Mouse (Mus musculus) liver, embryonic 12.5 days (tissue): ENCODE data around the gene Lyrm1. TPM values are rescaled to one million over a fixed set of nuclear protein-coding genes. Genes with fewer than 3 reads are reported as not detected.

Experiments
- ATAC-seq: fragments of 200-750 bp; cut with Nextera tagmentation; 2 replicates; pipeline ENCODE4 v1.8.0; 2017; ENCODE audit warnings: moderate number of reproducible peaks, mild to moderate bottlenecking, moderate library complexity
- H3K27ac ChIP-seq: fragments of 300-500 bp; sonication (generic); 2 replicates; pipeline ENCODE4 v1.5.1; 2016; ENCODE audit warnings: mild to moderate bottlenecking
- H3K27me3 ChIP-seq: fragments of 300-500 bp; sonication (generic); replicated peaks from 2 replicates; pipeline ENCODE4 v1.6.1; 2016; ENCODE audit warnings: mild to moderate bottlenecking, moderate library complexity
- H3K36me3 ChIP-seq: fragments of 300-500 bp; sonication (generic); 2 replicates; pipeline ENCODE4 v1.6.1; 2016; ENCODE audit warnings: mild to moderate bottlenecking, moderate library complexity
- H3K4me1 ChIP-seq: fragments of 300-500 bp; sonication (generic); 2 replicates; pipeline ENCODE4 v1.6.1; 2016
- H3K4me2 ChIP-seq: fragments of 300-500 bp; sonication (generic); 2 replicates; pipeline ENCODE4 v1.6.1; 2016; ENCODE audit warnings: mild to moderate bottlenecking, moderate library complexity
- H3K4me3 ChIP-seq: fragments of 300-500 bp; sonication (generic); 2 replicates; pipeline ENCODE4 v1.5.1; 2016; ENCODE audit warnings: mild to moderate bottlenecking, moderate library complexity
- H3K9ac ChIP-seq: fragments of 300-500 bp; sonication (generic); 2 replicates; pipeline ENCODE4 v1.6.1; 2016; ENCODE audit warnings: mild to moderate bottlenecking, moderate library complexity
- H3K9me3 ChIP-seq: fragments of 300-500 bp; sonication (generic); replicated peaks from 2 replicates; pipeline ENCODE4 v1.6.1; 2016; ENCODE audit warnings: mild to moderate bottlenecking, moderate library complexity
- WGBS: fragments of 180-500 bp; shearing (Covaris S2); methylation state at CpG from one replicate; pipeline ENCODE4 v1.1.7; 2016; ENCODE audit not compliant: insufficient replicate concordance; 5-methylcytosine and 5-hydroxymethylcytosine counted together
- polyA plus RNA-seq: library from polyadenylated mRNA; unstranded; fragments of >200 nt; fragmentation: Nextera tagmentation; extraction: Ambion mirVana; gene quantifications from 2 replicates; pipeline ENCODE4 v1.2.1, GENCODE M21; 2016

Gene Lyrm1
- polyA plus RNA-seq, result 4.3 and 4.6 TPM in 2 replicates

DNA sequence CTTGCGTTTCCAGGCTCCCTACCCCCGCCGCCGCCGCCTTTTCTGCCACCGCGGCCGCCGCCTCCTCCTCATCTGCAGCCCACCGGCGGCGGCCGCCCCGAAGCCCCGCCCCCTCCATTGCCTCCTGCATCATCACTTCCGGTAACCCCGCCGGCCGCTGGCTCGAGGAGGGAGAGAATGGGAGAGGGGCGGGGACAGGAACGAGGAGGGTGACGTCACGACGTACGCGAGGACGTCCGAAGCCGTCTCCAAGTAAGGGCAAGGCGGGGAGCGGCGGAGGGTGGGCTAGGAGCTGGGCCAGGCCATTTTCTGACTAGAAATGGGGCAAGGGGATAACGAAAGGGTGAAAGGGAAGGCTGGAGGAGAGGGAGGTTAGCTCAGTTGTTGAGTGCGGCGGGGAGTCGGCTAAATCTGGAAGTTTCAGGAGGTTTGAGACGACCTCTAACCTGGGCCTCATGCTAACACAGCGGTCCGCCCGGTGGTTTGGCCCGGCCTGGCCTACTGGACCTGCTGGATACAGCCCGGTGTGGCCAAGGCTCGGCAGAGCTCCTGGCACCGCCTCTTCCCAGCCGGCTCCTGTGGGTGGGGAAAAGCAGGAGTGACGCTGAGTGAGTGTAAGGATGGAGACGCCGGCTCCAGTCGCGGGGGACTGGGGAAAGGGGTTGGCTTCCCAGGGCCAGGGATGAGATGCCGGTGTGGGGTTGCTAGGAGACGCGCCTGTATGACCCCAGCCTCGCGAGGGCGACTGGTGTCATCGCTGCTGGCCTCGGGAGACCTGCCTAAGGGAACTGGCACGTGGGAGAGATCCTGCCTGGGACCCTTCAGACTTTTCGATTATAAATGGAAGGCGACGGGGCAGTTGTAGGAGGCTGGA lies at the start of gene Lyrm1, which contains the start of gene Dcun1d3:
Gene Lyrm1, plus strand, starts transcription at position 223 of the 874 bp plus-strand sequence.
Gene Dcun1d3, minus strand, starts transcription at position 660 of the 874 bp plus-strand sequence.
- Histone ChIP-seq H3K9me3 (no peaks in the 10 kb centered on the region), H3K4me2 (peak within 1 kb of the TSS; percentile 90), H3K4me3 (peak within 1 kb of the TSS; percentile 72), H3K4me1 (peaks cover 55% of the 10 kb centered on the region), H3K36me3 (no peaks in the 10 kb centered on the region), H3K27me3 (no peaks in the 10 kb centered on the region), H3K9ac (peak within 1 kb of the TSS; percentile 82), H3K27ac (peak within 1 kb of the TSS; percentile 73)
- ATAC-seq, result peak; percentile 98
- under 1% methylated on average over 63 of the region's 63 CpGs for WGBS

DNA sequence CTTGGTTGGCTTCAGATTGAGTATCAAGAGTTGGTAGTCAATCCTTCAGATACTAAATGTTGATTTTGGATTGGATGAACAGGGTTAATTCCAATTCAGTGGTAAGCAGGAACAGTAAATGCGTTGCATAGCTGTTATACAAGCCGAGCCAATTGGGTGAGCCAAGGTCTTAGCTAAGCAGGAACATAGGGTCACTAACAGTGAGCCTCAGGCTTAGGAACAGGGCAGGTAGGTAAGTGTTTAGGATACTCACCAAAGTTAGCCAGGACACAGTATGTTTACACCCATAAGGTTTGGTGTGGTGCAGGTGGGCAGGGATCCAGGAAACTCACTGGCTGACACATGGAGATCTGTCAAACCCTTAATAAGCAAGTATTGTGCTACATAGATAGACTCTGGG lies 48.3 kb upstream of the Lyrm1 start:
- WGBS, result 84% methylated on average over 2 of the region's 2 CpGs
- H3K9me3 ChIP-seq, result no peaks in the 10 kb centered on the region
- no peak for ATAC-seq
- no peak overlapping the region for H3K4me3 ChIP-seq
- peaks cover 53% of the 10 kb centered on the region for H3K36me3 ChIP-seq
- peaks cover 9% of the 10 kb centered on the region for H3K4me1 ChIP-seq
- no peak overlapping the region for H3K9ac ChIP-seq
- H3K4me2 ChIP-seq, result no peak overlapping the region
- H3K27ac ChIP-seq, result no peak overlapping the region
- H3K27me3 ChIP-seq, result no peaks in the 10 kb centered on the region

DNA sequence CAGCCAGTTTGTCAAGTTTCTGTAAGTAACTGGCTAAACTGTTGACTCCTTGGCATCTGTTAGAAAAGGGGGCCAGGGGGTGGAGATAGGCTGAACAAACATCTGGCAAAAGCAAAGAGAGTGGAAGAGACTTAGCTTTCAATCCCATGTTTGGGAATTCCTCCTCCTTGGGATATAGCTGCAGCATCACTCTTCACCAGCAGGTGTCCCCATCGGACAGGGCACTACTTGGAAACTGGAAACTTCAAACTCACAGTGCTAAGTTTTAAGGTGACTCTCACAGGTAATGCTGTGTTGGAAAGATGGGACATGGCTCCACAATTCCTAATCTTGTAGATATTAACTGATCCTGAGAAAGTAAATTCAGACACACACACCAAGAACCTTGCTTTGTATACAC lies 46.6 kb upstream of the Lyrm1 start:
- Histone ChIP-seq H3K4me3 (no peak overlapping the region), H3K9me3 (no peaks in the 10 kb centered on the region), H3K27ac (no peak overlapping the region), H3K36me3 (peaks cover 50% of the 10 kb centered on the region), H3K4me1 (peaks cover 11% of the 10 kb centered on the region), H3K9ac (no peak overlapping the region), H3K27me3 (no peaks in the 10 kb centered on the region), H3K4me2 (no peak overlapping the region)
- ATAC-seq, result no peak
- WGBS, result 7% methylated on average over 1 of the region's 1 CpGs

DNA sequence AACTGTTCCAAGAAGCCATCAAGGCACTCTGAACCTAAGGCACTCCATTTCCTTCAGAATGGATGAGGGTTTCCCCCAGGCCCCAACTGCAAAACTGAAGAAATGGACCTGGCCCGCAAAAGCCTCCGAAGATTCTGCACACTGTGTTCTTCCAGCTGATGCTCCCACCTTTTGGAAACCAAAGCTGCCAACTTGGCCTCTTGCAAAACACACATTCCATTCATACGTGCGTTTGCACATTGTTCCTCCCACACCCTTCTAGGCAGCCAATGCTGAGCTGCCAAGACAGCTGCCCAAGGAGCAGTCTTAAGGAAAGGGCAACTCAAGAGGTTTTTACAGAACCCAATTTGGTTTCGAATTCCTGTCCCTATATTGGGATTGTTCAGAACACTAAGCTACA lies 44.9 kb upstream of the Lyrm1 start:
- H3K36me3 ChIP-seq, result peaks cover 42% of the 10 kb centered on the region
- WGBS, result 80% methylated on average over 5 of the region's 5 CpGs
- no peak overlapping the region for H3K9ac ChIP-seq
- H3K27ac ChIP-seq, result no peak overlapping the region
- no peak overlapping the region for H3K4me3 ChIP-seq
- no peaks in the 10 kb centered on the region for H3K9me3 ChIP-seq
- no peaks in the 10 kb centered on the region for H3K27me3 ChIP-seq
- no peak for ATAC-seq
- peaks cover 13% of the 10 kb centered on the region for H3K4me1 ChIP-seq
- H3K4me2 ChIP-seq, result no peak overlapping the region

DNA sequence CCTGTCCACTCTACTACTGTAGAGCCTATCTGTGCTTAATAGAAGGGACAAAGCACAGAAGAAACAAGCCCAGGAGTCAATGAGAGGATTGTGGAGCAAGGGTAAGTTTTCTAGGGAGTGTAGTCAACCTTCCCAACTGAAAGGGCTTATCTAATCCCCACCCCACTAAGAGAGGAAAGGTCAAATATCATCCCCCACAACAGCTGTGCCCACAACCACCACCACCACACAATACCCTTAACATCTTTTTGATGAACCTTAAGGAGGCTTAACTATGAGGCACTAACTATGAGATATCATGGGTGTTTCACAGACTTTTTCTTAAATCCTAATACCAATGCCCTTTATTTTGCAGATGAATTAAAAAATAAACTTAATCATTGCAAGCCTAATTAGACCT lies 43.2 kb upstream of the Lyrm1 start:
- peaks cover 13% of the 10 kb centered on the region for H3K4me1 ChIP-seq
- H3K27me3 ChIP-seq, result no peaks in the 10 kb centered on the region
- no peak overlapping the region for H3K4me3 ChIP-seq
- ATAC-seq, result no peak
- peaks cover 41% of the 10 kb centered on the region for H3K36me3 ChIP-seq
- no peaks in the 10 kb centered on the region for H3K9me3 ChIP-seq
- H3K9ac ChIP-seq, result no peak overlapping the region
- H3K4me2 ChIP-seq, result no peak overlapping the region
- no peak overlapping the region for H3K27ac ChIP-seq

DNA sequence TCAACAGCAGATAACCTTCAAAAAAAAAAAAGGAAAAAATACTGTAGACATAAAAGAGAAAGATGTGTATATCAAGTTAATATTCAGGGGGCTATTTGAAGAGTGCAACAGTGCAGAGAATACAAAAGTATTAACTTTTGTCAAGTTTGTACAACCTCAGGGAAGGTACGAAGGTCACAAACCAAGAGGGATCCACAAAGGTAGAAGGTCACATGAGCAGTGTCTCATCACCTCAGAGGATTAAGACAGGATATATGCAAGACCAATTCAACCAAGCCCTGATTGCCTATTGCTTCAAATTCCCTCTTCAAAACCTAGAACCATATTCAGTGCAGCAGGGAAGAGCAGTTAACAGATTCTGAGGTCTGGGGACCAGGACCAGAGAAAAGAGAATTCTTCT lies 42.5 kb upstream of the Lyrm1 start:
- Histone ChIP-seq H3K27ac (no peak overlapping the region), H3K9me3 (no peaks in the 10 kb centered on the region), H3K27me3 (no peaks in the 10 kb centered on the region), H3K4me1 (peaks cover 13% of the 10 kb centered on the region), H3K4me3 (no peak overlapping the region), H3K4me2 (no peak overlapping the region), H3K36me3 (peaks cover 41% of the 10 kb centered on the region), H3K9ac (no peak overlapping the region)
- no peak for ATAC-seq
- WGBS, result 82% methylated on average over 1 of the region's 1 CpGs

DNA sequence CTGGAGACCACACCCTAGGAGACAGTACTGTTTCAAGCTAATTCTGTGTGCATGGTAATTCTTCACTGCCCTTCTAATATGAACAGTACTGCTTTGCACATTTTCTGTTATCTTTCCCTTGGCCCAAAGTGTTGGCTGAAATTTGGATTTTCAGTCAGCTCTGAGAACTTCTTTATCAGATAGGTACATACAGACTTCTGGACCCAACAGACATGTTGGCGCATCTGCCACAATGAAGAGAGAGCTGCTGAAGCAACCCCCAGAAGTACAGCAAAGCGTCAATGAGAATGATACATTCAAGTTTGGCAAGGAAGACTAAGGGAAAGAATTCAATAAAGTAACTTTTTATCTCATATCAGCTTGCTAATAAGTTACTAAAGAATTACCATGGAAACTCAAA lies 41.3 kb upstream of the Lyrm1 start:
- ATAC-seq, result 0 out of 2 replicates have a peak, but pooled peaks have one; percentile 30
- Histone ChIP-seq H3K9ac (no peak overlapping the region), H3K27me3 (no peaks in the 10 kb centered on the region), H3K4me2 (no peak overlapping the region), H3K36me3 (peaks cover 37% of the 10 kb centered on the region), H3K27ac (no peak overlapping the region), H3K4me3 (no peak overlapping the region), H3K4me1 (peaks cover 13% of the 10 kb centered on the region), H3K9me3 (no peaks in the 10 kb centered on the region)
- WGBS, result 66% methylated on average over 2 of the region's 2 CpGs

DNA sequence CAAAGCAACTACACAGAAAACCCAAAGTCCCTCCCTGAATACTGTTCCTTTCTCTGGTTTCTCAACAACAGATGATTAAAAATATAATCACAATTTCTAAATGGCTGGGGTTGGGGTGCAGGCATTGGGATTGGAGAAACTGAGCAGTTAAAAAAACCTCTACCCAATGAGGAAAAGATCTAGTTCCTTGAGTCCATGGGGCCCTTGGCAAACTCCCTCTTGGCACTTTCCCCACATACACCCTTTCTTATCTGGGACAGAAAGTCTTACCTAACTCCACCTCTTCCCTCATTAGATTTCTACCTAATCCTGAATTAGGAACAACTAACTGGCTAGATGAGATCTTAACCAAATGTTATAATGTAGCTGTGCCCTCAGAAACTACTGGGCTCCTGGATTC lies 40.6 kb upstream of the Lyrm1 start:
- no peaks in the 10 kb centered on the region for H3K27me3 ChIP-seq

DNA sequence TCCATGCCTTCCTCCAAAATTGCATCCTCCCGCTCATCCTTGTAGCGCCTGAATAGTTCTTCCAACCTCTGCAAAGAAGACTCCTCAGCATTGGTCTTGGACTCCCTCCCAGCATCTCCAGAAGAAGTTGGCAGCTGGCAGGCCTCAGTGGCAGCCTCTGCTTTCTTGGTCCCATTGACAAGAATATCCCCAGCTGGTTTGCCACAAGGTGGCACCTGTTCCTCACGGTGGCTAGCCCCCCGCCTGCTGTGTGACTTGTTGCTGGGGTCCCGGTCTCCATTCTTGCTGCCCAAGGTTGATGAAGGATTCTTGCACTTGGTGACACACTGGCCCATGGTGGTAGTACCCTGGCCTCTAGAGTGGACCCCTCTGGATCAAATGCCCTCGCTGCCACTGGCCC lies 36.2 kb upstream of the Lyrm1 start:
- no peak for ATAC-seq
- Histone ChIP-seq H3K27ac (no peak overlapping the region), H3K27me3 (no peaks in the 10 kb centered on the region), H3K36me3 (peaks cover 17% of the 10 kb centered on the region; the same call in 1 of the 2 replicates), H3K4me1 (peaks cover 35% of the 10 kb centered on the region), H3K9me3 (no peaks in the 10 kb centered on the region), H3K4me3 (no peak overlapping the region), H3K9ac (no peak overlapping the region), H3K4me2 (no peak overlapping the region)
- WGBS, result 80% methylated on average over 6 of the region's 6 CpGs

More for the DNA sequence above, 40.6 kb upstream of the Lyrm1 start:
- no peaks in the 10 kb centered on the region for H3K9me3 ChIP-seq
- no peak overlapping the region for H3K4me2 ChIP-seq
- no peak overlapping the region for H3K4me3 ChIP-seq
- H3K4me1 ChIP-seq, result peaks cover 13% of the 10 kb centered on the region
- ATAC-seq, result no peak
- H3K9ac ChIP-seq, result no peak overlapping the region
- H3K27ac ChIP-seq, result no peak overlapping the region
- peaks cover 33% of the 10 kb centered on the region for H3K36me3 ChIP-seq

DNA sequence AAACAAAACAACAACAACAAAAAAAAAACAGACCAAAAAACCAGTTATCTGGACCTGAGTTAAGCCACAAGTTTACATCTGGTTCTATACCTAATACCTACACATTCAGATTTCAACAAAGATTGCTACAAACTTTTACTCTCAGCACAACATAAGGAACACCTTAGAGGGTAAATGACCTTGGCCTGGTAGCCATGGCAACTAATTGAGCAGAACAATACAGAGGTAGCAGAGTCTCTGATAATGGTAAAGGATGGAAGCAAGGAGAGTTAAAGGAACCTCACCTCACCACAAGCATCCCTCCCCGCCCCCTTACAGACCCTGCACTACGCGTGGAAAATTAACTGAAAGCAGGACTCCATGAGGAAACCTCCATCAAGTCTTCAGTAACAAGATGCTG lies 35.5 kb upstream of the Lyrm1 start:
- no peak overlapping the region for H3K9ac ChIP-seq

DNA sequence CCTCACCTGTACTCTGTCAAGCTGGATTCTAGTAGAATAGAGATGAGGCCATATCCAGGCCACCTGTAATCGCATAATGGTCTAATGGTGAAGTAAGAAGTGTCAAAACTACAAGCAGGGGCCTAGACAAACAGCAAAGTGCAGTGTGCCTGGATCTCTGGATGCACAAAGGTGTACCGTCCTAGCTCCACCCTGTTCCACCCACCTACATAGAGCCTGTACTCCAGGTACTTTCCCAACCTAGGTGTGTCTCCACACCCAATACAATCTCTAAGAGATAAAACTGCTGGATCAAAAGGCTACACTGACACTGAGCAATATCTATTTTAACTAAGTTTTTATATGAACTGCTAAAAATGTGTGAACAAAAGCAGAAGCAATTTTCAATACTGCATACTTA lies 35.1 kb upstream of the Lyrm1 start:
- peaks cover 37% of the 10 kb centered on the region for H3K4me1 ChIP-seq
- ATAC-seq, result no peak
- peaks cover 13% of the 10 kb centered on the region; the same call in 1 of the 2 replicates for H3K36me3 ChIP-seq
- no peaks in the 10 kb centered on the region for H3K9me3 ChIP-seq
- WGBS, result 65% methylated on average over 2 of the region's 2 CpGs
- no peaks in the 10 kb centered on the region for H3K27me3 ChIP-seq
- no peak overlapping the region for H3K4me3 ChIP-seq
- H3K4me2 ChIP-seq, result no peak overlapping the region
- no peak overlapping the region for H3K27ac ChIP-seq
- H3K9ac ChIP-seq, result no peak overlapping the region

More for the DNA sequence above, 35.5 kb upstream of the Lyrm1 start:
- no peaks in the 10 kb centered on the region for H3K9me3 ChIP-seq
- H3K4me1 ChIP-seq, result peaks cover 35% of the 10 kb centered on the region
- no peak overlapping the region for H3K4me3 ChIP-seq
- no peaks in the 10 kb centered on the region for H3K27me3 ChIP-seq
- ATAC-seq, result no peak
- no peak overlapping the region for H3K27ac ChIP-seq
- no peak overlapping the region for H3K4me2 ChIP-seq
- 79% methylated on average over 3 of the region's 3 CpGs for WGBS
- H3K36me3 ChIP-seq, result peaks cover 13% of the 10 kb centered on the region; the same call in 1 of the 2 replicates

DNA sequence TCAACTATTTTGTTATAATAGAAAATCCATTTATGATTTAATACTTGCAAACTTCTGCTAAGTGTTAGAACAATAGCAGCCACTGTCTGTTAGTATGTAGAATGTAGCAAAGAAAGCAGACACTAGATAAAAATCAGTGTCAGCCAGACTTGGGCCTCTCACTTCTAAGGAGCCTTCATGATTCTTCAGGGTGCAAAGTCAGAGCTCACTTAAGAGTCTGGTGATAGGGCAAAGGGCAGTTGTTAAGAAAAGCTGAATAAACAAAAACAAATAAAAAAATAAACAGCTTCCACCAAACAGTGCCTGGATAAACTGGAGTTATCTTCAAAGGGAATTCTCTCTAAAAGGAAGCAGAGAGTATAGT lies 34.7 kb upstream of the Lyrm1 start:
- Histone ChIP-seq H3K4me3 (no peak overlapping the region), H3K4me1 (peaks cover 41% of the 10 kb centered on the region), H3K27ac (peak overlapping the region; percentile 31), H3K27me3 (no peaks in the 10 kb centered on the region), H3K36me3 (peaks cover 13% of the 10 kb centered on the region; the same call in 1 of the 2 replicates), H3K9ac (no peak overlapping the region), H3K4me2 (no peak overlapping the region), H3K9me3 (no peaks in the 10 kb centered on the region)
- ATAC-seq, result no peak
